7 mouse cellular contexts compared by ENCODE assay signal in the genomic region with DNA sequence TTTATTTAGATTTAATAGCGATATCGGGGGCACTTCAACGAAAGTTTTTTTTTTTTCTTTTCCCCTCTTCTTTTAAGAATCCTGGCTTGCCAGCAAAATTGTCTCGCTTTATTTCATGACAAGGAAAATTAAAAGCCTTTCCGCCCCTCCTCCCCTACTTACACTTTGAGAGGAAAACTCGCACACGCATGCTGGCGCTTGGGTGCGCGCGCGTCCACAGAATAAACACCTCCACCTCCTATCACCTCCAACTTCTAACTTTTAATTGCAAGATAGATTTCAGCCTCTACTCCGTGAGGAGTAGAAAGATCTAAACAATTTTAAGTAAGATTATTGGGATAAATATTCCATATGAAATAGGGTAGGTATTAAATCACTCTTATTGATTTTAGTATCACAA. TPM values are rescaled to one million over a fixed set of nuclear protein-coding genes. Genes with fewer than 3 reads are reported as not detected.
DNase-seq lines count a peak whose midpoint lies in the region; ATAC-seq and TF ChIP-seq lines count a peak whose summit lies in the region.

No protein-coding gene starts in this region.

- H3K9me3 ChIP-seq in forebrain, embryonic 16.5 days (ENCODE audit: control insufficient read depth, low read length): no peaks in the 10 kb centered on the region
- H3K9me3 ChIP-seq in liver, embryonic 14.5 days (ENCODE audit: control insufficient read depth, low read length): no peaks in the 10 kb centered on the region

- peak overlapping the region; percentile 68 for H3K4me2 ChIP-seq in forebrain, embryonic 16.5 days (ENCODE audit: low read length)
- H3K4me2 ChIP-seq in liver, embryonic 14.5 days (ENCODE audit: low read depth): peak overlapping the region; percentile 60

- TF ChIP-seq EP300 in liver, embryonic 14.5 days (IDR thresholded peaks at IDR 0.05; ENCODE audit: low read depth): no peak

- H3K9ac ChIP-seq in forebrain, embryonic 16.5 days (replicated peaks; ENCODE audit: low read depth, low read length): peak overlapping the region; percentile 89
- no peak overlapping the region for H3K9ac ChIP-seq in liver, embryonic 14.5 days (replicated peaks)

- peaks cover 5% of the 10 kb centered on the region for H3K36me3 ChIP-seq in forebrain, embryonic 16.5 days (ENCODE audit: control insufficient read depth, insufficient read depth)
- H3K36me3 ChIP-seq in liver, embryonic 14.5 days (replicated peaks; ENCODE audit: control insufficient read depth, insufficient read depth, low read depth): no peaks in the 10 kb centered on the region

- peaks cover 30% of the 10 kb centered on the region for H3K4me1 ChIP-seq in forebrain, embryonic 16.5 days (replicated peaks; ENCODE audit: control insufficient read depth, insufficient read depth, low read length)
- no peaks in the 10 kb centered on the region for H3K4me1 ChIP-seq in liver, embryonic 14.5 days (replicated peaks; ENCODE audit: control insufficient read depth in 2 of 2, insufficient read depth in 2 of 2, low read length in 1 of 2)

- DNase-seq in lung, postnatal 36 days: peak; percentile 37
- DNase-seq in lung, postnatal 4 days: no peak
- no peak for DNase-seq in liver, embryonic 14.5 days (ENCODE audit: low read depth in 3 of 3, low spot score in 3 of 3)
- DNase-seq in thymus, postnatal 4 days: peak; percentile 63
- DNase-seq in ovary, postnatal 14 days (ENCODE audit: low spot score): no peak
- no peak for DNase-seq in cerebellum, adult 18-20 months

- peak overlapping the region; percentile 98 for H3K27ac ChIP-seq in forebrain, embryonic 16.5 days (ENCODE audit: low read length)
- H3K27ac ChIP-seq in liver, embryonic 14.5 days: no peak overlapping the region

- peak overlapping the region; percentile 71 for H3K4me3 ChIP-seq in forebrain, embryonic 16.5 days (replicated peaks; ENCODE audit: low read length)
- no peak overlapping the region for H3K4me3 ChIP-seq in liver, embryonic 14.5 days (ENCODE audit: insufficient read depth in 1 of 2, low read depth in 2 of 2, low read length in 2 of 2)

- H3K27me3 ChIP-seq in forebrain, embryonic 16.5 days (replicated peaks; ENCODE audit: control insufficient read depth, insufficient read depth, low read length): no peaks in the 10 kb centered on the region
- H3K27me3 ChIP-seq in liver, embryonic 14.5 days (ENCODE audit: control insufficient read depth, insufficient read depth, low read length): peaks cover 65% of the 10 kb centered on the region

- no peak for ATAC-seq in forebrain, embryonic 16.5 days
- no peak for ATAC-seq in liver, embryonic 14.5 days (ENCODE audit: insufficient read depth)

- no peak for TF ChIP-seq CTCF in liver, embryonic 14.5 days (IDR thresholded peaks at IDR 0.05; ENCODE audit: low read depth)

- under 1% methylated on average over 13 of the region's 13 CpGs for WGBS in forebrain, embryonic 16.5 days
- WGBS in liver, embryonic 14.5 days (ENCODE audit: insufficient replicate concordance): 3% methylated on average over 13 of the region's 13 CpGs

RNA-seq across cellular contexts. Expression of gene Mn1, which starts 1.1 kb away (rescaled TPM):
- polyA plus RNA-seq in forebrain, embryonic 16.5 days (2015; fragmentation: Nextera tagmentation; extraction: Ambion mirVana): 99.6 and 106 TPM in 2 replicates
- polyA plus RNA-seq in liver, embryonic 14.5 days (2012; rRNA removed): 0.44 and 0.52 TPM in 2 replicates
- 0.81 and 0.99 TPM in 2 replicates for polyA plus RNA-seq in liver, embryonic 14.5 days (2014; fragmentation: Nextera tagmentation; extraction: Ambion mirVana)

Comparison
In these comparisons a context has a peak if more than half of its experiments do, and no peak if none do; other contexts are left out.
1. DNase-seq: peak in lung, postnatal 36 days (single experiment) and thymus, postnatal 4 days (single experiment); none in lung, postnatal 4 days (0 of 2), liver, embryonic 14.5 days (0 of 3), ovary, postnatal 14 days (single experiment) and cerebellum, adult 18-20 months (0 of 2).
2. RNA of gene Mn1, which starts 1.1 kb away (polyA plus RNA-seq): 99.6 to 106 TPM in forebrain, embryonic 16.5 days; 0.44 to 0.99 TPM in liver, embryonic 14.5 days; every median in the first group is over 10 times any median in the second.